Mouse (Mus musculus) cerebellum, adult 9-10 months (tissue): ENCODE measurements around the gene Aaas.

ENCODE experiments used
- DNase-seq: peaks from one replicate; pipeline ENCODE4 v3.0.0; 2022

Aaas gene

GRCm38 (mm10) chr15:102302542-102302941 lies 48.0 kb downstream of the Aaas start:
- DNase-seq: no peak

- no peak for DNase-seq
These were observed 54.1 kb downstream of the Aaas start for GRCm38 (mm10) chr15:102296368-102297006.

- peak; percentile 93 for DNase-seq
These were observed 54.8 kb downstream of the Aaas start, which contains the start of gene Espl1 for GRCm38 (mm10) chr15:102295633-102296367. TSS of gene Espl1 (plus strand) at chr15:102296266.
